Mouse (Mus musculus) left cerebral cortex, adult 8-10 months (tissue): ENCODE data around the gene Arhgap19. TPM values are rescaled to one million over a fixed set of nuclear protein-coding genes. Genes with fewer than 3 reads are reported as not detected.

Source experiments
- DNase-seq, 2 experiments: peaks; one replicate each; pipeline ENCODE4 v3.0.0; 2022; ENCODE audit warnings: low spot score in 2 of 2
- total RNA-seq, 4 experiments: library from RNA; stranded (reverse); gene quantifications; 2 replicates each; pipeline ENCODE4 v1.2.4; 2022

The Arhgap19 gene
- total RNA-seq, 4 experiments from 2014 or later, result 3.2 to 5.5 (median 3.8) TPM

GRCm38 (mm10) chr19:41831718-41832391, 30.0 kb upstream of the Arhgap19 start:
- no peak for DNase-seq

DNA sequence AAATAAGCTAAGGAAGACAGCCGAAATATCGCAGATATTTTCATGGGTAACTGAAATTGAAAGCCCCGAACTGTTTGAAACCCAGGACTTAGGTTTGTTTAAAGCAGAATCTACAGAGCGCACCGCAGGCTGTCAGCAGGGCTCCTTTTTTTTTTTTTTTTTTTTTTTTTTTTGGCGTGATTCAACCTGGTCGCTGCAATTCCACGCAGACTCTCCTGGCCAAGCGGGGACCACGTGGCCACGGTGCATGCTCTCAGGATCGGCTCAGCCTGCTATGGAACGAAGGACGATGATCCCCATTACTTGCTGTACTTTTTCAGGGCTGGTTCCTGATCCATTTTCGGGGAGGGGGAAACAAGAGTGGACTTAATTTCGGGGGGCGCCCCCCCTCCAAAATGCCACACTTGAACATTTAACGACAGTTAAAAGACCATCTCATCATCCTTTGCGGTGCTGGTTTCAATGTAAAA, 29.3 kb upstream of the Arhgap19 start:
- peak in 1 of 2 experiments; percentile 25 for DNase-seq

- peak; percentile 40 to 49 for DNase-seq
These were observed 28.5 kb upstream of the Arhgap19 start for GRCm38 (mm10) chr19:41830106-41831031.

DNA sequence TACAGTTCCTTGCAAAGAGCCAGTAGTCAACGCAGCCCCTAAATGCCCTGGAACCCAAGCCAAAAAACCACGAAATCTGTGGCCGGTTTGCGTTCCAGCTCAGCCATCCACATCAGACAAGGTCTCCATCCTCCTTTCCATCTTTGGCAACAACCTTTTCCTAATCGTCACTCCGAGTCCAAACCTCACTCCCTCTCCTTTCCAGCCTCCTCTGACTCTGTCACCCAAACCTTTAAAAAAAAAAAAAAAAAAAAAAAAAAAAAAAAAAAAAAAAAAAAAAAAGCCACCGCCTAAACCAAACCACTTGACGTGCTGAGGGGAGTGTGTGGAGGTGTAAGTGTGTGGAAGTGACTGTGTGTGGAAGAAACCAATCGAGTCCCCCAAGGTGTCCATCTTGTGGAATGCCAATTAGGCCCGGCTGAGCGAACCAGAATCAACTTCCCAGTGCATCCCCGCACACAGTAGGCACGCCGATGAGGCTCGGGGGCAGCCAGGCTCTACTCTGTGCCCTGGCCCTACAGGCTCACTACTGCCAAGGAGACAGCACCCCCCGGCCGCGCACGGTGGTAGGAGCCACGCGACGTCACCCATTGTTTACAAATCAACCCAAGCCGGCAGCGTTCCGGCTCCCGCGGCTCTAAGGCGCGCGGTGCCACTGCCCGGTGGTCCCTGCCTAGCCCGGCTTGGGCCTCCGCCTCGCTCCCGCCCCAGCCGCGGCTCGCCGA, 27.7 kb upstream of the Arhgap19 start, which contains the start of gene Frat1:
Gene Frat1, plus strand, starts transcription at position 590 of the 725 bp plus-strand sequence.
- DNase-seq, result peak; percentile 89 to 91

DNA sequence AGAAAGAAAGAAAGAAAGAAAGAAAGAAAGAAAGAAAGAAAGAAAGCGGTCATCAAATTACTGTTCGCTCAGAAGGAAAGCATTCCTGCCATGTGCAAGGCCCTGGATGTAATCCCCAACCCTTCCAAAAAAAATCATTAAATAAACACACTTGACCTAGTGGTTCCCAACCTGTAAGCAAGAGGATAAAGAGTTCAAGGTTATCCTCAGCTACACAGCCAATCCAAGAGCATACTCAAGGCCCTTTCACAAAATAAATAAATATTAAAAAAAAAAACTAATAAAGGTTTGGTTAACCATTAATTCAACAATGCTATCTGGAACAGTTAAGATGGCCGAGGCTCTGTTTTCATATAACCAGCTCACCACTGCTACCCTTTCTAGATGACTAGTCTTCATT, 27.1 kb upstream of the Arhgap19 start:
- DNase-seq, result no peak

DNA sequence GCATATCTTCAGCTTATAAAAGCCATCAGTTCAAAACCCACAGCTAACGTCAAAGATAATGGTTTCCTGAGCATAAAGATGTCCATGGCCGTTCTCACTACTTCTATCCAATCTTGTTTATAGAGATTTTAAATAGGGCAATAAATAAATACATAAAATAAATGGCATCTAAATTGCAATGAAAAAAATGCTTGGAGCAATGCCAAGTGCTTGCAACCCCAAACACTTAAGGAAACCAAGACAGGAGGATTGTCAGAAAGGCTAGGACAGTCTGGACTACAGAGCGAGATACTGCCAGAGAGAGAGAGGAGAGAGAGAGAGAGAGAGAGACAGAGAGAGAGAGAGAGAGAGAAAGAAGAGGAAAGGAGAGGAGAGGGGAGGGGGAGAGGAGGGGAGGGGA, 24.7 kb upstream of the Arhgap19 start:
- DNase-seq, result no peak

GRCm38 (mm10) chr19:41824950-41825349, 23.1 kb upstream of the Arhgap19 start:
- DNase-seq, result no peak

DNA sequence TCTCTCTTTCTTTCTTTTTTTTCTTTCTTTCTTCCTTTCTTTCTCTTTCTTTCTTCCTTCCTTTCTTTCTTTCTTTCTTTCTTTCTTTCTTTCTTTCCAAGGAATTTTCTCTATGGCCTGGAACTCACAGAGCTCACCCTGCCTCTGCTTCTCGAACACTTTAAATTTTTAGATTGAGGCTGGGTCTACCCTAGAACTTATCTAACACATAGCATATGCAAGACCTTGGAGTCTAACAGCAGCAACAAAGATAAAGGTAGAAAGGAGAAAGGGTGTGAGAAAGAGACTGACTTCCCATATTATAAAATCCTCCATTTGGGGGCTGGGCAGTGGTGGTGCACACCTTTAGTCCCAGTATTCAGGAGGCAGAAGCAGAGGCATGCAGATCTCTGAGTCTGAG, 20.7 kb upstream of the Arhgap19 start:
- no peak for DNase-seq

DNA sequence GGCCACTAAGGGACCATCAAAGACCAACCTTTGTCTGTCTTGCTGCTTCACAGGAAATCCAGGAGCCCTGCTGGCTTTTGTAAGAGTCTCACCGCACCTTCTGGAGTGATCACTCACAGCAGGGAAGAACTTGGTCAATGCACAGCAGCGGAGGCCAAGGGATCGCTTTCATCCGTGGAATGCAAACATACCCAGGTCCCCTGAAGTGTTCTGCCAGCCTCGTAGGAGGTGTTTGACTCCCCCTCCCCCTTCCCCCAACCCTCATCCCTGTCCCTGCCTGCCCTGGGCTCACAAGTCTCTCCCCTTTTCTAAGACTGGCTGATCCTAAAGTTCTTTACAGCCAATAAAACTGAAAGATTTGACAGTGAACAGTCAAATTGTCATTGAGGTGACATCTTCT, 19.6 kb upstream of the Arhgap19 start:
- no peak for DNase-seq

GRCm38 (mm10) chr19:41818749-41819148, 16.9 kb upstream of the Arhgap19 start:
- DNase-seq, result no peak

- DNase-seq, result no peak
These were observed 15.5 kb upstream of the Arhgap19 start for GRCm38 (mm10) chr19:41817325-41817724.

- DNase-seq, result no peak
These were observed 15.1 kb upstream of the Arhgap19 start for GRCm38 (mm10) chr19:41816915-41817314.

- DNase-seq, result no peak
These were observed 14.6 kb upstream of the Arhgap19 start for GRCm38 (mm10) chr19:41816410-41816809.

GRCm38 (mm10) chr19:41813374-41813773, 11.5 kb upstream of the Arhgap19 start:
- no peak for DNase-seq

- no peak for DNase-seq
These were observed 10.7 kb upstream of the Arhgap19 start for GRCm38 (mm10) chr19:41812525-41812924.

GRCm38 (mm10) chr19:41810074-41810473, 8.2 kb upstream of the Arhgap19 start:
- DNase-seq, result no peak

DNA sequence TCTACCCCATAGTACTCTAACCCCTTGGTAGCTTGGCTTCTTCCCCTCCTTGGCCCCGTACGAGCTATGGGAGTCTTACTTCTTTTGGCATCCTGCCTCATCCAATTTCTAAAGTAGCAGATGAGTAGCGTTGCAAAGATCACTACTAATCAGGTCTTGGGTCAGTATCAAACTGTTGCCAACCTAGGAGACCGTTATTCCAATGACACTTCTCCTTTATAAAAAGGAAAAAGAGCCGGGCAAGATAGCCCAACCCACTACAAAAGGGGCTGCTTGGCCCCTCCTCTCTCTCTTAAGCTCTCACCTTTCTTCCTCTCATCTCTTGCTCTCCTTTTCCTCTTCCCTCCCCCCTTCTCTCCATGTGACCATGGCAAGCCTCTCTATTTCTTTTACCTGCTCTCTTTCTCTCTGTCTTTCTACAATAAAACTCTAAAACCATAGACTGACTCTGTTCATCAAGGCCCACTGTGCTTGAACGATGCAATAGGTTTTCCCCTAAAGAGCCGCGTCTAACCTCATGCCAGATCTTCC, 6.3 kb upstream of the Arhgap19 start:
- DNase-seq, result no peak

GRCm38 (mm10) chr19:41807497-41807896, 5.7 kb upstream of the Arhgap19 start:
- no peak for DNase-seq

DNA sequence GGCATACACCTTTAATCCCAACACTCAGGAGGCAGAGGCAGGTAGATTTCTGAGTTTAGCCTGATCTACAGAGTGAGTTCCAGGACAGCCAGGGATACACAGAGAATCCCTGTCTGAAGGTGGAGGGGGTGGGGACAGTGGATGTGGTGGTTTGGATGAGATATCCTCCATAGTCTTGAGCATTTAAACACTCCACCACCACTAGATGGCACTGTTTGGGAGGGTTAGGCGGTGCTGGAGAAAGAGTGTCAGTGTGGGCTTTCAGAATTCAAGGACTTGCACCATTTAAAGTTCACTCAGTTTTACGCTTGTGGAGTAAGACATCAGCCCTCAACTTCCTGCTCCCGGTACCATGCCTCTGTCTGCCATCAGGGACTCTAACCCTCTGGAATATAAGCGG, 4.0 kb upstream of the Arhgap19 start:
- DNase-seq, result no peak

GRCm38 (mm10) chr19:41803322-41803721, 1.5 kb upstream of the Arhgap19 start:
- DNase-seq, result no peak

DNA sequence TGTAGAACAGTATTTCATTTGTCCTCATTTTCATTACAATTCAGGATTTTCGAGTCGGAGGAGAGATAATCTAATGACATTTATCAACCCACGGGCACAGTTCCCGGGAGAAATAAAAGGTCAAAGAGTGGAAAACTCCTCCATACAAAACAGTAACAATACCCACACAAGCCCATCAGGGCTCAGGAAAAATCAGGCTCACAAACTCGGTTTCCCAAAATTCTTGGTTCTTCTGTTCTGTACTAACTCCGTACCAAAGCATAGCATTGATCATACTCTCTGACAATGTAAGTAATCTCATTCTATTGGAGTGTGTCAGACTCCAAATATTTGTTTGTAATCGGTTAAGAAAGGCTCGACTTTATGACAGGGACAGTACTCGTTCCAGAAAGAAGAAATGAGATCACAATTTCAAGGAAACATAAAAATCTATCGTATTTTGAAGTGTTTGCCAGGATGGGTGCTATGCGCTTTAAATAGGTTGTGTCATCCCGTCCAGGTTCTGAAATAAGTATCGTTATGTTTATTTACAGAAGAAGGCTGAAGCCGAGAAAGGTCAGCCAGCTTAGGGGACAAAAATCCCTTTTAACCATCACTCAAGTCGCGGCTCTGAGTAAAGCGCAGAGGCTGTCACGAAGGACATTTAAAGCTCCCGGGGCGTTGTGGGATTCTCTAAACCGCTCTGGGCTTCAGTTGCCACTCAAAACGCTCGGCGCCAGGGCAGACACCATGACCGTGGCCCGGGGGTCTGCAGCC, 683 bp downstream of the Arhgap19 start:
- no peak for DNase-seq
